Mouse (Mus musculus) CH12.LX (cell line): ENCODE results near the gene Rims4. TPM values are rescaled to one million over a fixed set of nuclear protein-coding genes. Genes with fewer than 3 reads are reported as not detected.

Experiments
- DNase-seq: peaks from one replicate; pipeline ENCODE4 v3.0.0-alpha.2; 2013; ENCODE audit errors: extremely low read depth
- H3K27ac ChIP-seq: 2 replicates; pipeline ENCODE4 v1.5.1; 2012; ENCODE audit warnings: low read depth, mild to moderate bottlenecking, control low read depth, moderate library complexity; ENCODE audit not compliant: insufficient read depth
- H3K27me3 ChIP-seq: replicated peaks from 2 replicates; pipeline ENCODE3; 2012; ENCODE audit warnings: inconsistent platforms
- H3K36me3 ChIP-seq, 2 experiments: replicated peaks in 1 of 2; 2 replicates each; pipeline versions ENCODE3 to v1.6.1; 2012; ENCODE audit warnings: inconsistent platforms in 1 of 2, low read length in 1 of 2, mild to moderate bottlenecking in 1 of 2, mixed read lengths in 1 of 2, moderate library complexity in 1 of 2; ENCODE audit not compliant: control insufficient read depth in 1 of 2, insufficient read depth in 1 of 2
- H3K4me1 ChIP-seq, 2 experiments: 2 replicates each; pipeline ENCODE4 v1.6.1; 2012; ENCODE audit warnings: inconsistent platforms in 1 of 2, moderate library complexity in 1 of 2; ENCODE audit not compliant: insufficient read depth in 2 of 2, control insufficient read depth in 1 of 2
- H3K4me2 ChIP-seq: 2 replicates; pipeline ENCODE4 v1.6.1; 2012; ENCODE audit warnings: low read depth, mild to moderate bottlenecking, control low read depth; ENCODE audit not compliant: poor library complexity, insufficient read depth, severe bottlenecking
- H3K4me3 ChIP-seq, 3 experiments: fragments of 150-350 bp in 1 of 3; sonication (generic) in 1 of 3; replicated peaks in 1 of 3; 2 replicates each; pipeline versions ENCODE3 to v1.5.1; 2011 to 2012; ENCODE audit warnings: low read depth in 2 of 3, low read length in 2 of 3, mild to moderate bottlenecking in 2 of 3, moderate library complexity in 2 of 3, control low read depth in 1 of 3, improper control_type of control experiment in 1 of 3, inconsistent platforms in 1 of 3, mixed read lengths in 1 of 3; ENCODE audit not compliant: poor library complexity in 1 of 3
- H3K79me2 ChIP-seq: replicated peaks from 2 replicates; pipeline ENCODE4 v1.6.1; 2012; ENCODE audit warnings: mild to moderate bottlenecking, moderate library complexity; ENCODE audit not compliant: control insufficient read depth, poor library complexity, insufficient read depth, severe bottlenecking; ENCODE audit errors: extremely low read depth
- H3K9ac ChIP-seq: 2 replicates; pipeline ENCODE4 v1.6.1; 2012; ENCODE audit warnings: low read depth, mild to moderate bottlenecking, control low read depth, moderate library complexity; ENCODE audit not compliant: insufficient read depth
- H3K9me3 ChIP-seq: replicated peaks from 2 replicates; pipeline ENCODE3; 2012; ENCODE audit warnings: low read length, inconsistent platforms, mixed read lengths
- CHD1 ChIP-seq: IDR thresholded peaks from 2 replicates; pipeline ENCODE4 v1.6.1; 2012; ENCODE audit warnings: low read depth, low read length, improper control_type of control experiment, inconsistent platforms
- CHD2 ChIP-seq: IDR thresholded peaks from 2 replicates; pipeline ENCODE4 v1.6.1; 2011; ENCODE audit warnings: low read length, improper control_type of control experiment
- E2F4 ChIP-seq: IDR thresholded peaks from 2 replicates; pipeline ENCODE4 v1.6.1; 2011; ENCODE audit warnings: low read depth, low read length, improper control_type of control experiment; ENCODE audit not compliant: insufficient replicate concordance
- ELF1 ChIP-seq: IDR thresholded peaks from 2 replicates; pipeline ENCODE4 v1.6.1; 2014; ENCODE audit warnings: low read depth, mild to moderate bottlenecking, inconsistent platforms, low read length, improper control_type of control experiment
- ETS1 ChIP-seq: conservative IDR thresholded peaks from 2 replicates; pipeline ENCODE4 v1.6.1; 2012; ENCODE audit warnings: low read depth, mild to moderate bottlenecking, inconsistent platforms, low read length, improper control_type of control experiment, moderate library complexity
- GABPA ChIP-seq: IDR thresholded peaks from 2 replicates; pipeline ENCODE4 v1.6.1; 2012; ENCODE audit warnings: low read depth, low read length, improper control_type of control experiment, inconsistent platforms; ENCODE audit not compliant: insufficient replicate concordance
- HCFC1 ChIP-seq: IDR thresholded peaks from 2 replicates; pipeline ENCODE4 v1.6.1; 2012; ENCODE audit warnings: low read depth, mild to moderate bottlenecking, inconsistent platforms, low read length, improper control_type of control experiment
- JUN ChIP-seq: IDR thresholded peaks from 2 replicates; pipeline ENCODE4 v1.6.1; 2011; ENCODE audit warnings: low read depth, mild to moderate bottlenecking, low read length, improper control_type of control experiment, moderate library complexity; ENCODE audit not compliant: insufficient read depth
- KAT2A ChIP-seq: IDR thresholded peaks from 2 replicates; pipeline ENCODE4 v1.6.1; 2012; ENCODE audit warnings: low read length, improper control_type of control experiment, inconsistent platforms; ENCODE audit not compliant: insufficient replicate concordance
- MAX ChIP-seq: IDR thresholded peaks from 2 replicates; pipeline ENCODE4 v1.6.1; 2011; ENCODE audit warnings: low read length, improper control_type of control experiment
- MAZ ChIP-seq: IDR thresholded peaks from 2 replicates; pipeline ENCODE4 v1.6.1; 2012; ENCODE audit warnings: low read depth, mild to moderate bottlenecking, inconsistent platforms, low read length, improper control_type of control experiment, moderate library complexity
- MEF2A ChIP-seq: IDR thresholded peaks from 2 replicates; pipeline ENCODE4 v1.6.1; 2014; ENCODE audit warnings: low read depth, mild to moderate bottlenecking, inconsistent platforms, low read length, improper control_type of control experiment, borderline replicate concordance
- MXI1 ChIP-seq: IDR thresholded peaks from 2 replicates; pipeline ENCODE4 v1.6.1; 2011; ENCODE audit warnings: mild to moderate bottlenecking, low read depth, low read length, improper control_type of control experiment
- NELFE ChIP-seq: IDR thresholded peaks from 2 replicates; pipeline ENCODE4 v1.6.1; 2011; ENCODE audit warnings: low read depth, low read length, improper control_type of control experiment
- NRF1 ChIP-seq: IDR thresholded peaks from 2 replicates; pipeline ENCODE4 v1.6.1; 2014; ENCODE audit warnings: low read depth, mild to moderate bottlenecking, inconsistent platforms, low read length, improper control_type of control experiment, moderate library complexity
- PAX5 ChIP-seq: IDR thresholded peaks from 2 replicates; pipeline ENCODE4 v1.6.1; 2012; ENCODE audit warnings: low read length, inconsistent platforms, mixed read lengths
- POLR2AphosphoS2 ChIP-seq: IDR thresholded peaks from 2 replicates; pipeline ENCODE4 v1.6.1; 2011; ENCODE audit warnings: low read depth, low read length, improper control_type of control experiment
- SMC3 ChIP-seq: IDR thresholded peaks from 2 replicates; pipeline ENCODE4 v1.6.1; 2011; ENCODE audit warnings: low read depth, low read length, improper control_type of control experiment
- TCF12 ChIP-seq: IDR thresholded peaks from 2 replicates; pipeline ENCODE4 v1.6.1; 2014; ENCODE audit warnings: low read depth, mild to moderate bottlenecking, inconsistent platforms, low read length, improper control_type of control experiment
- UBTF ChIP-seq: IDR thresholded peaks from 2 replicates; pipeline ENCODE4 v1.6.1; 2012; ENCODE audit warnings: low read depth, mild to moderate bottlenecking, inconsistent platforms, low read length, improper control_type of control experiment, moderate library complexity
- USF1 ChIP-seq: IDR thresholded peaks from 2 replicates; pipeline ENCODE4 v1.6.1; 2014; ENCODE audit warnings: low read depth, mild to moderate bottlenecking, inconsistent platforms, low read length, improper control_type of control experiment
- ZNF384 ChIP-seq: IDR thresholded peaks from 2 replicates; pipeline ENCODE4 v1.6.1; 2012; ENCODE audit warnings: low read depth, low read length, improper control_type of control experiment, inconsistent platforms
- dilution Hi-C: fragments of 300-500 bp; cut with MboI; formaldehyde crosslinking; loops from 2 replicates; pipeline ENCODE4 v1.14.3; 2020; ENCODE audit warnings: low sequenced_read_pairs; ENCODE audit not compliant: extremely low pct_unique_long_range_greater_than_20kb, extremely low pct_ligation_motif_present
- in situ Hi-C: fragments of 300-500 bp; cut with MboI; formaldehyde crosslinking; loops from 3 replicates; pipeline ENCODE4 v1.14.3; 2019; ENCODE audit warnings: low sequenced_read_pairs, low pct_ligation_motif_present, low pct_unique_long_range_greater_than_20kb, mixed read lengths
- polyA plus RNA-seq: library from polyadenylated mRNA; unstranded; fragments of >175 nt; gene quantifications from 2 replicates; pipeline ENCODE4 v1.2.1, GENCODE M21; 2012; ENCODE audit warnings: low read depth; ENCODE audit not compliant: insufficient read length
- total RNA-seq, 2 experiments: library from RNA; depleted of rRNA; stranded (reverse); fragments of 300-350 nt in 1 of 2; fragments of >200 nt in 1 of 2; gene quantifications; 2 replicates each; pipeline ENCODE4 v1.2.3; 2012 to 2014

Rims4 gene
- total and polyA plus RNA-seq, 3 experiments, result not detected

GRCm38 (mm10) chr2:163924531-163924930 is 6.0 kb upstream of the Rims4 start:
- in situ Hi-C loops, result no loop called here
- peaks cover 2 to 5% of the 10 kb centered on the region in 2 experiments; a peak in 2 of 4 replicates for H3K4me1 ChIP-seq
- no peaks in the 10 kb centered on the region for H3K36me3 ChIP-seq
- H3K9me3 ChIP-seq, result no peaks in the 10 kb centered on the region
- H3K27ac ChIP-seq, result no peak overlapping the region
- no peak for DNase-seq
- no peaks in the 10 kb centered on the region for H3K79me2 ChIP-seq
- H3K9ac ChIP-seq, result no peak overlapping the region
- H3K27me3 ChIP-seq, result peaks cover 85% of the 10 kb centered on the region
- H3K4me3 ChIP-seq, result no peak overlapping the region
- TF ChIP-seq ELF1 (no peak), MEF2A (no peak), ZNF384 (no peak), GABPA (no peak), UBTF (no peak), PAX5 (no peak), CHD1 (no peak), USF1 (no peak)
- no peak overlapping the region for H3K4me2 ChIP-seq
- dilution Hi-C loops, result no loop called here

- no peak for DNase-seq
- no peaks in the 10 kb centered on the region for H3K9me3 ChIP-seq
- no peaks in the 10 kb centered on the region for H3K36me3 ChIP-seq
- no peak overlapping the region for H3K9ac ChIP-seq
- in situ Hi-C loops, result no loop called here
- no peak overlapping the region for H3K27ac ChIP-seq
- H3K27me3 ChIP-seq, result peaks cover 71% of the 10 kb centered on the region
- H3K4me3 ChIP-seq, result no peak overlapping the region
- H3K79me2 ChIP-seq, result no peaks in the 10 kb centered on the region
- H3K4me1 ChIP-seq, result peaks cover 0 to under 1% of the 10 kb centered on the region in 2 experiments; a peak in 1 of 4 replicates
- H3K4me2 ChIP-seq, result no peak overlapping the region
- dilution Hi-C loops, result no loop called here
- TF ChIP-seq ZNF384 (no peak), JUN (no peak), E2F4 (no peak), POLR2AphosphoS2 (no peak), NRF1 (no peak), MAX (no peak), TCF12 (no peak), ETS1 (no peak), NELFE (no peak), MAZ (no peak), SMC3 (no peak), HCFC1 (no peak), CHD2 (no peak), KAT2A (no peak), MXI1 (no peak)
These were observed 4.6 kb upstream of the Rims4 start for GRCm38 (mm10) chr2:163923113-163923512.
